Mouse (Mus musculus): ENCODE results near the gene Eif4a2. TPM values are rescaled to one million over a fixed set of nuclear protein-coding genes. Genes with fewer than 3 reads are reported as not detected.

Eif4a2 gene
- total RNA-seq, 2 experiments from 2014 or later, result 767 to 770 TPM

- intact Hi-C loops (cut with DNase I), result no loop called here
These were observed 4.8 kb upstream of the Eif4a2 start for GRCm38 (mm10) chr16:23102340-23103037.

GRCm38 (mm10) chr16:23103038-23103745, 4.1 kb upstream of the Eif4a2 start:
- intact Hi-C loops (cut with DNase I), result no loop called here
- DNase-seq (ENCODE audit: extremely low spot score in 1 of 2, low spot score in 2 of 2), result no peak

More at GRCm38 (mm10) chr16:23102340-23103037, 4.8 kb upstream of the Eif4a2 start:
- DNase-seq (ENCODE audit: extremely low spot score in 1 of 2, low spot score in 2 of 2), result no peak

- DNase-seq (ENCODE audit: extremely low spot score in 1 of 2, low spot score in 2 of 2), result no peak
- intact Hi-C loops (cut with DNase I), result no loop called here
These were observed 3.4 kb upstream of the Eif4a2 start for GRCm38 (mm10) chr16:23103841-23104240.

GRCm38 (mm10) chr16:23106121-23106520, 1.1 kb upstream of the Eif4a2 start:
- intact Hi-C loops (cut with DNase I), result loop anchor here (5.0 kb wide), 1 partner anchor 249 kb away; the partner anchor contains the start of genes Dnajb11 and Tbccd1
- DNase-seq (ENCODE audit: extremely low spot score in 1 of 2, low spot score in 2 of 2), result no peak

DNA sequence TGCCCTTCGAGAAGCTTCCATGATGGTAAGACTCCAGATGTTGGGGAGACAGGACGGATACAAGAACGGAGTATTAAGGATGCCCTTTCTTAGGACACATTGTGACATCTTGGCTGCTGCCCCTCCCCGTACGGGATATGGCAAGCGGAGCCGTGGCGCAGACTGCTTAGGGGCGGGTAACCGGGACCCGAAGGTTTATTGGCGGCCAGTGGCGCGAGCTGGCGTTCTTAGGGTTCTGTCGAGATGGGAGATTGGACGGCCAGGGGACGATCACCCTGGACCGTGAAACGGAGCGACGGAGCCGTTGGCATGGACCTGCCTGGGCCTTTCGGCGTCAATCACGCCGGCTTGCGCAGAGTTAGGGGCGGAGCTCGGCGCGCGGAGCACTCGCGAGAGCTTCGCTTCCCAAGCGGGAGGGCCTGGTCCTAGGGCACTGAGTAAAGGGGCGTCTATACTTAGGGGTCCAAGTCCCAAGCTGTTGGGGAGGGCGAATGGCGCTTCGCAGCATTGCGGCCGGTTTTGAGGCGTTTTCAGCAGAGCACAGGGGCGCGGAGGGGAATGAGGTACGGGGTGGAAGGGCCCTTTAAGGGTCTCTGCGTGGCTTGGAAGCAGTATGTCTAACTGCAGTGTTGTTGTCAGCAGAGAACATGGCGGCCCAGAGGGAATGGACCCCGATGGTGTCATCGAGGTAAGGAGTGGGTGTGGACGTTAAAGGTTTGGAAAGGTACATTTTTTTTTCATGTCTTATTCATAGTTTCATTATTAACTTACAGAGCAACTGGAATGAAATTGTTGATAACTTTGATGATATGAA, 909 bp downstream of the Eif4a2 start:
- peak; percentile 75 to 93 for DNase-seq (ENCODE audit: extremely low spot score in 1 of 2, low spot score in 2 of 2)
- intact Hi-C loops (cut with DNase I), result loop anchor here (5.0 kb wide), 1 partner anchor 251 kb away; the partner anchor contains the start of genes Dnajb11 and Tbccd1

DNA sequence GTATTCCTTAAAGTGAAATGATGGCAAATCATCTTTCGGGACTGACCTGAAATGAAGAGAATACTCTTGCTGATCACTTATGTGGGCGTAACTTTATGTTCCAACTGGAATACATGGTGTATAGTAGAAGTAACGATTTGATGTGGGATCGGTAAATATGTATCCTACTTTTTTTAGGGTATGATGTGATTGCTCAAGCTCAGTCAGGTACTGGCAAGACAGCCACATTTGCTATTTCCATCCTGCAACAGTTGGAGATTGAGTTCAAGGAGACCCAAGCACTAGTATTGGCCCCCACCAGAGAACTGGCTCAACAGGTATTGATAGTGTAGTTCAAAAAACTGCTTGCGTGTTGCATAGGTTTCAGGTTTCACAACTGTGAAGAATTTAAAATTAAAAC, 1.7 kb downstream of the Eif4a2 start:
- DNase-seq (ENCODE audit: extremely low spot score in 1 of 2, low spot score in 2 of 2), result no peak
- intact Hi-C loops (cut with DNase I), result loop anchor here (5.0 kb wide), 1 partner anchor 252 kb away; the partner anchor contains the start of genes Dnajb11 and Tbccd1

DNA sequence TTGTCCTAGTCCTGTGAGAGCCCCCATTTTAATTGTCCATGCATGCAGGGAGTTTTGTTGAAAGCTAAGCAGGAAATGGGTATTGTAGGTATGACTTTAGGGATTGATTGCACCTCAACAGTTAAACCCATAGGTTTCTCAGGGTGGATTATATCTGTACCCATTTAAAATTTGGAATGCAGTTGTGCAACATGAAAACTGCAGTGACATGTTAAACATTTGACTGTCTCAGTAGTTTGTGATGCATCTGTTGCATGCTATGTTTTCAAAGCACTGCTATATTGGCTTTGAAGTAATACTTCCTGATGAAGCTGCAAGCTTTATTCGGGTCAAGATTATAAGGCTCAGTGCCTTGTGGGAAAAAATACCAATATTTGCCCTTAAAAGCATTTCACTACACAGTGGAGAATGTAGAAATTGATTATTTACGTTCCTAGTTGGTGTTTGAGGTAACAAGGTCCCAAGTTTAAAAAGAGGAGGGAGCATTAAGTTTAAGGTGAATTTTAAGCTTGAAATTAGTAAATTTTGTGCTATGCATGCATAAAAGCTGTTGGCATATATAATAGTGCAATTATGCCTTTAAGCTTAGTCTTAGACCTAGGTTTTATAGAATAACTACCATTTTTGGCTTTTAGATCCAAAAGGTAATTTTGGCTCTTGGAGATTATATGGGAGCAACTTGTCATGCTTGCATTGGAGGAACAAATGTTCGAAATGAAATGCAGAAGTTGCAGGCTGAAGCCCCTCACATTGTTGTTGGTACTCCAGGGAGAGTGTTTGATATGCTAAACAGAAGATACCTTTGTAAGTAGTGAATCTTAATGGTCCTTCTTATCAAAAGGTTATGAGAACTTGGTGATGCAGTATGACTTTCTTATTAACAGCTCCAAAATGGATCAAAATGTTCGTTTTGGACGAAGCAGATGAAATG, 2.4 kb downstream of the Eif4a2 start:
- DNase-seq (ENCODE audit: extremely low spot score in 1 of 2, low spot score in 2 of 2), result no peak
- intact Hi-C loops (cut with DNase I), result loop anchor here (5.0 to 10.0 kb wide), 2 partner anchors 252 to 865 kb away; partner anchors contain the start of genes Dnajb11 and Tbccd1

- no peak for DNase-seq (ENCODE audit: extremely low spot score in 1 of 2, low spot score in 2 of 2)
These were observed 5.1 kb downstream of the Eif4a2 start for GRCm38 (mm10) chr16:23112348-23112747.

DNA sequence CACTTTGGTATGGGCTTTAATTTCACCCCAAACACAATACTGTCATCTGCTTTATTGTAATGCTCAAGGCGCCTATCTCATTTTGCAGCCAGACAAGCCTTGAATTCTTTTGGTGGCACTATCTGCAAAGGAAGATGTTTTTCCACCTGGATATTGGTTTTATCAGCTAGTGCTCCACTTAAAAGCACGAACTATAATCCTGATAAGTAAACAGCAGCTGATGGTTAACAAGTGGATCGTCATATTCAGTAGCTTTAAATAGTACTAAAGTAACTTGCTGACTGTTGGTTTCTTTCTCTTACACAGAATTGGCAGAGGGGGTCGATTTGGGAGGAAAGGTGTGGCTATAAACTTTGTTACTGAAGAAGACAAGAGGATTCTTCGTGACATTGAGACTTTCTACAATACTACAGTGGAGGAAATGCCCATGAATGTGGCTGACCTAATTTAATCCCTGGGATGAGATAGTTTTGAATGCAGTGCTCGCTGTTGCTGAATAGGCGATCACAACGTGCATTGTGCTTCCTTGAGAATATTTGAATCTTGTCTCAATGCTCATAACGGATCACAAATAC, 5.7 kb downstream of the Eif4a2 start:
- no peak for DNase-seq (ENCODE audit: extremely low spot score in 1 of 2, low spot score in 2 of 2)
- intact Hi-C loops (cut with DNase I), result loop anchor here (10.0 kb wide), 1 partner anchor 868 kb away; no protein-coding TSS in a partner anchor

More at GRCm38 (mm10) chr16:23112348-23112747, 5.1 kb downstream of the Eif4a2 start:
- intact Hi-C loops (cut with DNase I), result loop anchor here (10.0 kb wide), 1 partner anchor 868 kb away; no protein-coding TSS in a partner anchor

- no peak for DNase-seq (ENCODE audit: extremely low spot score in 1 of 2, low spot score in 2 of 2)
- intact Hi-C loops (cut with DNase I), result loop anchor here (10.0 kb wide), 1 partner anchor 869 kb away; no protein-coding TSS in a partner anchor
These were observed 6.7 kb downstream of the Eif4a2 start for GRCm38 (mm10) chr16:23113903-23114302.

- no peak for DNase-seq (ENCODE audit: extremely low spot score in 1 of 2, low spot score in 2 of 2)
- intact Hi-C loops (cut with DNase I), result loop anchor here (5.0 to 10.0 kb wide), 2 partner anchors 242 to 870 kb away; no protein-coding TSS in a partner anchor
These were observed 7.3 kb downstream of the Eif4a2 start for GRCm38 (mm10) chr16:23114339-23115171.

GRCm38 (mm10) chr16:23115486-23115885, 8.2 kb downstream of the Eif4a2 start:
- intact Hi-C loops (cut with DNase I), result loop anchor here (5.0 to 10.0 kb wide), 2 partner anchors 243 to 871 kb away; no protein-coding TSS in a partner anchor
- DNase-seq (ENCODE audit: extremely low spot score in 1 of 2, low spot score in 2 of 2), result no peak

- intact Hi-C loops (cut with DNase I), result loop anchor here (5.0 to 10.0 kb wide), 2 partner anchors 245 to 872 kb away; no protein-coding TSS in a partner anchor
These were observed 9.9 kb downstream of the Eif4a2 start for GRCm38 (mm10) chr16:23117173-23117572.

GRCm38 (mm10) chr16:23122446-23122845, 15.2 kb downstream of the Eif4a2 start:
- intact Hi-C loops (cut with DNase I), result no loop called here
- no peak for DNase-seq (ENCODE audit: extremely low spot score in 1 of 2, low spot score in 2 of 2)

More at GRCm38 (mm10) chr16:23117173-23117572, 9.9 kb downstream of the Eif4a2 start:
- DNase-seq (ENCODE audit: extremely low spot score in 1 of 2, low spot score in 2 of 2), result no peak

DNA sequence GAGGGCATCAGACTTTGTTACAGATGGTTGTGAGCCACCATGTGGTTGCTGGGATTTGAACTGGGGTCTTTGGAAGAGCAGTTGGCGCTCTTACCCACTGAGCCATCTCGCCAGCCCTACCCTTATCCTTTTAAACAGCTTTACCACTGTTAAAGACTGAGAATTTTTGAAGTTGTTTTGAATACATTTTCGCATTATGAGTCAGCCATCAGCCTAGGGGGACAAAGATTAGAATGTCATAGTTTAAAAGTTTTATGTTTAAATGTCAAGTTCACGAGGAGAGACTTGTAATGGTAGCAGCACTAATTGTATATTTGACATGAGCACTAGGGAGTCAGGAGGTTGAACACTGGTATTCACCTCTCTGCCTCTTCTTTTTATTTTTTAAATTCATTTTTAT, 15.9 kb downstream of the Eif4a2 start:
- no peak for DNase-seq (ENCODE audit: extremely low spot score in 1 of 2, low spot score in 2 of 2)
- intact Hi-C loops (cut with DNase I), result no loop called here

DNA sequence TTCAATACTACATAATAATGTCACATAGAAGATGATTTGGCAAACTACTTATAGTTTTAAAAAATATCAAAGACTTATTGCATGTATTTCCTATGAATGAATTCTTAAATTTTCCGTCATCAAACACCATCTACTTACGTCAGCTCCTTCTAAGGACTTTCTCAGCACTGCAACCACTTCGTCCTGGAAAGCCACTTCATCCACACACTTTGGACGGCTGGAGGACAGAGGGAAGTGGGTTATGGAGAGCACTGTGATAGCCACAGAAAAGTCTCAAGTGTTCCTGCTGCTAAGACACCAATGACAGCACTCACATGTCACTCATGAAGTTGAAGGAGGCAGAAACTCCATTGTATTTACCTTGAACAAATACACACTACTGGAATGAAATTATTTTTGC, 17.2 kb downstream of the Eif4a2 start:
- no peak for DNase-seq (ENCODE audit: extremely low spot score in 1 of 2, low spot score in 2 of 2)
- intact Hi-C loops (cut with DNase I), result no loop called here

All from left cerebral cortex, postnatal 10 days (tissue).